Mouse (Mus musculus) activated CD4-positive, CD25-positive, alpha-beta regulatory T cell, adult 4 months (primary cell): Measurements from ENCODE around the gene Gm28778. TPM values are rescaled to one million over a fixed set of nuclear protein-coding genes. Genes with fewer than 3 reads are reported as not detected.
A peak's percentile ranks its signal among the peaks of the same experiment; 100 is the strongest.
"Not testable (repeated sequence)": the region's sequence is repeated elsewhere in the genome, so short reads cannot be mapped to it uniquely, and the experiment has no call there.

Experiments used
- ATAC-seq: one replicate; pipeline ENCODE4 v1.8.0; 2017
- polyA plus RNA-seq, 2 experiments: library from polyadenylated mRNA; unstranded; fragments of 100-300 nt; shearing (Covaris generic); gene quantifications; one replicate each; pipeline ENCODE4 v1.2.1; 2017

Gm28778 gene
- polyA plus RNA-seq = under 1 TPM in 1 of 2 experiments, not detected in 1; 0.63 TPM

- ATAC-seq = peak; percentile 98
Measured at GRCm38 (mm10) chr1:53296581-53297383, at the start of gene Gm28778, which contains the start of the genes Pms1 and Ormdl1. TSS of gene Gm28778 (plus strand) at chr1:53297111. TSS of gene Pms1 (minus strand) at chr1:53297018. TSS of gene Ormdl1 (plus strand) at chr1:53297095.

- not testable (repeated sequence) for ATAC-seq
Measured at GRCm38 (mm10) chr1:53264958-53265612, 31.8 kb upstream of the Gm28778 start.

- no peak for ATAC-seq
Measured at GRCm38 (mm10) chr1:53269901-53270300, 27.0 kb upstream of the Gm28778 start.

DNA sequence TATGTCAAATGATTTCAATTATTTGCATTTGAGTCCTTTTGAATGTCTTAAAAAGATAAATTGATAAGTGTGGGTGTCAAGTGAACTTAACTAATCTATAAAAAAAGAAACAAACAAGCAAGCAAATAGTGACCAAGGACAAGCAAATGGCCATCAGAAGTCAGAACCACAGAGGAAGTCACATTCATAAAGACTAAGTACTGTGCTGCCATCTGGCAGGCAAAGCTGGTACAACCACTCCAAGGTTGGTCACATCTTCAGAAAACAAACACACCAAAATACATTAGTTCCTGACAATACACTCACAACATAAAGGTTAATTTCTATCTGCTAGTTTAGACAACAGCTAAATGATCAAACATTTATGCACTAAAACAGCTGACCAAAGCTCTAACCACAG, 24.3 kb upstream of the Gm28778 start:
- ATAC-seq = no peak

GRCm38 (mm10) chr1:53291197-53291596, 5.7 kb upstream of the Gm28778 start:
- ATAC-seq = no peak

DNA sequence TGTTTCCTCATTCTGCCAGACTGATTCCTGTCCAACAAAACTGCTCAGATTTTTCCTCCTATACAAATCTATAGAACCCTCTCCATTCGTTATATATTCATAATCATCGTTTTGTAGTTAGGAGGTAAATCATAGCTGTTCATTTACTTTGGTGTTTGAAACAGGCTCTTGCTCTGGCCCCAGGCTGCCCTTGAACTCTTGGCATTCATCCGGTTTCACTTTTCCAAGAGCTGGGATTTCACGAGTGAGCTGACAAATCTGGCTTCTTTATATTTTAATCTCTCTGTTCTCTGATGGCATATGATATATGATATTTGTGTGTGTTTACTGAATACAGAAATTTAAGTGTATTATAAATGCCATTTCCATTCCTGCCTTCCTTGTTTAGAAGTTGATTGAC, 3.6 kb downstream of the Gm28778 start:
- ATAC-seq = no peak

DNA sequence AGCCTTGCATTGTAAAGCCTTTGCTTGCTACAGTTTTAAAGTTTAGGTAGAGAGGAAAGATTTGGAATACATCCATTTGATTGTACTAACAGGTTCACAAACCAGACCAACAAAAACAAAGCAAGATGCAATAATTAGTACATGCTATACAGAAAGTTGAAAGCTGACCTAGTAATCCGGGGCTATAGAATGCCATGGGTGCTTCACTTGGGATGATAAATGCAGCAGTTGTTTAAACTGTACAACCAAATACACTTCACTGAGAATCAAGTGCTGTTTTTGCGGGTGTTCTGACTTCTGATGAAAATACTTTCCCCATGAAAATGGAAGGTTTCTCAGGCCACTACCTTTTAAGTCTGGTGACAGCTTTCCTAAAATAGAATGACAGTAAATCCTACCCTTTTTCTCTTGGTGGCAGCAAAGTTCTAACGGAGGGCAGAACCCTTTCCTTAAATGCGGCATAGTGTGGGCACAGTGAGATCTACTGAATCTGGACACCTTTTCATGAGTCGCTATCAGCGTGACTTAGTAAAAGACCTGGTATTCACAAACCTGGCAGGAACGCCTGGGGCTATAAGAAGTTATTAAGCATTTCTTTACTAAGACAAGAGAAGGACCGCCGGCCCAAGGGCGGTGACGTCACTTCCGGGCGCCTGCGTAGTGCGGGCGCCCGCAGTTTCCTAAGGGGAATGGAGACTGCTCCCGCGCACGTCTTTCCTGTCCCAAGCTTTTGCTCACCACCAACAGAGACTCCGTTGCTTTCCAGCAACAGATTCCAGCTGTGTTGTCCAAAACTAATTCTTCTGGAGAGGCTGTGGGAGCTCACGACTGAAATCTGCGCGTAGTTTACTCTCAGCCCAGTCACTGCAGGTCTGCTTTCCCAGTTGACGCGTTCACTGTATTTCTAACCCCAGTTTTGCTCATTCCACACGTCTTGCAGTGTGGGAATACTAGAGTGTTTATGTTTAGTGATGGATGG, 16.4 kb downstream of the Gm28778 start, which contains the start of gene Osgepl1:
Gene Osgepl1 (plus strand): TSS at position 636 of the 979 bp plus-strand sequence.
- peak; percentile 95 for ATAC-seq

GRCm38 (mm10) chr1:53321662-53322344, 24.9 kb downstream of the Gm28778 start:
- ATAC-seq = no peak

GRCm38 (mm10) chr1:53323254-53323653, 26.3 kb downstream of the Gm28778 start:
- no peak for ATAC-seq

DNA sequence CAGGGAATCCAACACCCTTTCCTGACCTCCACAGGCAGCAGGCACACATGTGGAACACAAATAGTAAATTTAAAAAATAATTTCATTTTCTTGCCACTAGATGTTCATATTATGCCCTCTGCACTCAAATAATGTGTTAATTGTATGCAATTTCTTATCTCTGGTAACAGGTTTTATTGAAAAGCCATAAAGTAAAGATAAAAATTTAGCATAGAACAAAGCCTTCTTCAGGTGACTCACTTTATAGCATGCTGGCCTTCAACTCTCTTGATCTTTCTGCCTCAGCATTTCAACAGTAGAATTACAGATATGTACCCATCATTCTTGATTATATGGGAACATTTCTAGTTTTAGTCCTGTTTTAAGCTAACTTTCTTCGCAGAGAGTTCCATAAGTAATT, 27.4 kb downstream of the Gm28778 start:
- ATAC-seq = no peak

GRCm38 (mm10) chr1:53324827-53325494, 28.1 kb downstream of the Gm28778 start:
- no peak for ATAC-seq

GRCm38 (mm10) chr1:53333527-53333926, 36.6 kb downstream of the Gm28778 start:
- ATAC-seq = not testable (repeated sequence)

- ATAC-seq = no peak
Measured at GRCm38 (mm10) chr1:53335465-53335864, 38.6 kb downstream of the Gm28778 start.

DNA sequence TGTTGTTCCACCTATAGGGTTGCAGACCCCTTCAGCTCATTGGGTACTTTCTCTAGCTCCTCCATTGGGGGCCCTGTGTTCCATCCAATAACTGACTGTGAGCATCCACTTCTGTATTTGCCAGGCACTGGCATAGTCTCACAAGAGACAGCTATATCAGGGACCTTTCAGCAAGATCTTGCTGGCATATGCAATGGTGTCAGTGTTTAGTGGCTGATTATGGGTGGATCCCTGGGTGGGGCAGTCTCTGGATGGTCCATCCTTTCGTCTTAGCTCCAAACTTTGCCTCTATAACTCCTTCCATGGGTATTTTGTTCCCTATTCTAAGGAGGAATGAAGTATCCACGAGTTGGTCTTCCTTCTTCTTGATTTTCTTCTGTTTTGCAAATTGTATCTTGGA, 40.5 kb downstream of the Gm28778 start:
- ATAC-seq = not testable (repeated sequence)

DNA sequence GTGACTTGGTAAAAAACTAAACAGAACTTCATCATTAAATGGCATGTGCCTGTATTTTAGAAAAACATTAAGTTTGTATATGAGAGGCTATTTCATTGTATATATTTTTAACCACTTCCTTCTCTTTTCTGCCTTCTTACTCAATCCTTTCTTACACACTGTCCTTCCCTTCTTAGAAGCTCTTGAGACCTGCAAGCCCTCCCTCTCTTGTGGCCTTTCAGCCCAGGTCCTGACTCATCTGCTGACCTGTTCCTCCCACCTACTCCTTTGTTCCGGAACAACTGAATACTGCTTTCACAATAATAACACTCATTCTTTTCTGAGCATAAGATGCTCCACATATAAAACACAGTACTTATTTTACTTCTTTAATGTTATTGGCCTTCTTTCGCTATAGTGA, 44.2 kb downstream of the Gm28778 start:
- no peak for ATAC-seq

GRCm38 (mm10) chr1:53352327-53353261, 55.7 kb downstream of the Gm28778 start, which contains the start of the genes Asdurf, Gm28551 and Asnsd1:
TSS of gene Asdurf (minus strand) at chr1:53352619.
TSS of gene Gm28551 (minus strand) at chr1:53352667.
TSS of gene Asnsd1 (minus strand) at chr1:53352752.
- ATAC-seq = peak; percentile 98

DNA sequence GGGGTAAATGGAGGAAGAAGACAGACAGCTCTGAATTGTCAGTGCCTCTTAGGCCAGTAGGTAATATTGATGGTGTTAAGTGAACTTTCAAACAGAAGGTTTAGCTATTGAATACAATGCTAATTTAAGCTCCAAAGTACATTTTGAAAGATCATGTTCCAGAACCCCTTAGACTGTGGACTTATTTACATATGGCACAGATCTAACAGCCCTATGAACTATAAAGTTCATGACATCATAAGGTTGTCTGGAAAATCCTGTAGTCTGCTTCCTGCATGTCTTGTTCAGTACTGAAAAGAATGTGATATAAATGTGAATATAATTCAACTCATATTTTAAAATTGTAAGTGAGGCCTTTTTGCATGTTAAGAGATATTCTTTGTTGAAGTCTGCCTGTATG, 62.1 kb downstream of the Gm28778 start:
- no peak for ATAC-seq
